Mouse (Mus musculus) layer of hippocampus, adult 9-10 months (tissue): ENCODE measurements around the gene R3hdml.
"Not testable (repeated sequence)": the region's sequence is repeated elsewhere in the genome, so short reads cannot be mapped to it uniquely, and the experiment has no call there.

Source experiments
- DNase-seq: peaks from one replicate; pipeline ENCODE4 v3.0.0; 2022; ENCODE audit warnings: low spot score

Gene R3hdml

GRCm38 (mm10) chr2:163492018-163492417 lies at the start of gene R3hdml:
TSS of gene R3hdml (plus strand) at chr2:163492318.
- no peak for DNase-seq

- no peak for DNase-seq
These were observed 48.6 kb upstream of the R3hdml start for GRCm38 (mm10) chr2:163443543-163443942.

GRCm38 (mm10) chr2:163444017-163444416 lies 48.1 kb upstream of the R3hdml start:
- no peak for DNase-seq

GRCm38 (mm10) chr2:163447375-163447774 lies 44.7 kb upstream of the R3hdml start:
- DNase-seq, result no peak

GRCm38 (mm10) chr2:163449276-163449675 lies 42.8 kb upstream of the R3hdml start:
- no peak for DNase-seq

GRCm38 (mm10) chr2:163450668-163451295 lies 41.3 kb upstream of the R3hdml start:
- no peak for DNase-seq

- no peak for DNase-seq
These were observed 39.4 kb upstream of the R3hdml start for GRCm38 (mm10) chr2:163452738-163453137.

GRCm38 (mm10) chr2:163453378-163453777 lies 38.7 kb upstream of the R3hdml start:
- no peak for DNase-seq

- no peak for DNase-seq
These were observed 33.4 kb upstream of the R3hdml start for GRCm38 (mm10) chr2:163458539-163459265.

GRCm38 (mm10) chr2:163459380-163459779 lies 32.7 kb upstream of the R3hdml start:
- DNase-seq, result no peak

- DNase-seq, result no peak
These were observed 31.5 kb upstream of the R3hdml start for GRCm38 (mm10) chr2:163460622-163461021.

- not testable (repeated sequence) for DNase-seq
These were observed 30.8 kb upstream of the R3hdml start for GRCm38 (mm10) chr2:163461307-163461706.

GRCm38 (mm10) chr2:163462386-163462785 lies 29.7 kb upstream of the R3hdml start:
- no peak for DNase-seq

GRCm38 (mm10) chr2:163462801-163463200 lies 29.3 kb upstream of the R3hdml start:
- no peak for DNase-seq

GRCm38 (mm10) chr2:163463251-163463769 lies 28.8 kb upstream of the R3hdml start:
- DNase-seq, result no peak

GRCm38 (mm10) chr2:163463998-163464397 lies 28.1 kb upstream of the R3hdml start:
- no peak for DNase-seq

- no peak for DNase-seq
These were observed 27.6 kb upstream of the R3hdml start for GRCm38 (mm10) chr2:163464562-163464961.

GRCm38 (mm10) chr2:163466771-163467170 lies 25.3 kb upstream of the R3hdml start:
- no peak for DNase-seq

GRCm38 (mm10) chr2:163467585-163467984 lies 24.5 kb upstream of the R3hdml start:
- no peak for DNase-seq

- no peak for DNase-seq
These were observed 23.3 kb upstream of the R3hdml start for GRCm38 (mm10) chr2:163468866-163469265.

GRCm38 (mm10) chr2:163469711-163470110 lies 22.4 kb upstream of the R3hdml start:
- no peak for DNase-seq

- no peak for DNase-seq
These were observed 21.0 kb upstream of the R3hdml start for GRCm38 (mm10) chr2:163471136-163471535.

GRCm38 (mm10) chr2:163471710-163472465 lies 20.2 kb upstream of the R3hdml start:
- no peak for DNase-seq
